Mouse (Mus musculus) B cell, adult 2 months (primary cell): Measurements from ENCODE around the gene Mov10.
A peak's percentile ranks its signal among the peaks of the same experiment; 100 is the strongest.

Experiments
- DNase-seq, 2 experiments: peaks; one replicate each; pipeline ENCODE4 v3.0.0; 2022

Gene Mov10

DNA sequence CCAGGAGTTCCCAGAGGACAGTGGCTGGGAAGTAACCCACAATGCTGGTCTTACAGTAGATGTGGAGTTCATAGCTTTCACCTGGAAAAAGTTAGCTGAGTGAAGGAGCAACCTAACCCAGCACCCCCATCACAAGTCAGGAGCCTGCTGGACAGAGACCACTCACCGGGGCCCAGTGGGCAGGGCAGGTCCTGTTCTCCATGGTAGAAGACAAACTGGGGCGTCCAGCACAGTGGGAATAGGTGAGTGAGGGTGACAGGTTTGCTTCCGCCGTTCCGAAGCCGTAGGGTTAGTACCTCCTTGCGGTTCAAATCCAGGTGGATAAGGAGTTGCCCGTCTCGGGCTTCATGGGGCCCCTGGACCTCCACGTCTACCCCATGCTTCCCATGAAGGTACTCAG, 14.1 kb downstream of the Mov10 start:
- no peak for DNase-seq

DNA sequence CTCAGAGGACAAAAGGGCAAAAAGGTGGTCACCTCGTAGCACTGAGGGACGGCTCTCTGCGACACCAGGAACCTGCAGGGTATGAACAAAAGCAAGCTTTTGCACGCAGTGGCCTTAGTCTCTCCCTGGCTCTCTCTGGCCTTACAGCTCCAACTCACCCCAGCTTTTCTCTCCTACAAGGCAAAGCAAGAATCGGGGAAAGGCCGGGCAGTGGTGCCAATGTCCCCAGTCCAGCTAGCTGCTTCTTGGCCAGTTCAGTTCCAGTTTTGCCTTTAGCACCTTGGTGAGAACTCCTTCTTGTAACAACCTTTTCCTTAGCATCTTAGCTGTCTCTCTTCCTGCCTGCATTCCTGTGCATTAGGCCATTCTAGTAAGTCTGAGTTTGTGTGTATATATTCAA, 16.9 kb downstream of the Mov10 start:
- no peak for DNase-seq

DNA sequence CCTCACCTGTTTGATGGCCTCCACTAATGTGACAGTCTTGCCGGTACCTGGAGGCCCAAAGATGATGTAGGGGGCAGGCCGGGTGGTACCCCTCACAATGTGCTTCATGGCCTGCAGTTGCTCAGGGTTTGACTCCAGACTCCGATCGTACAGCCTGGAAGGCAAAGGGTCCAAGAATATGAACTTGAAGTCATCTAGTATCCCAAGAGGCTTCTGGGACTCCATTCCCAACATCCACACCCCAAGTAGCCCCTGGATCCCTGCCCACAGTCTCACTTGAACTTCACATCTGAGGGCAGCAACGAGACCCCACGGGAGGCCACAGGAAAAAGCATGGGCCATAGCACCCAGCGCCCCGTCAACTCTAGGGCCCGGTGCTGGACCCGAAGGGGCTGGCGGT, 17.7 kb downstream of the Mov10 start:
- no peak for DNase-seq

GRCm38 (mm10) chr3:104796430-104797082, 21.8 kb downstream of the Mov10 start:
- no peak for DNase-seq

DNA sequence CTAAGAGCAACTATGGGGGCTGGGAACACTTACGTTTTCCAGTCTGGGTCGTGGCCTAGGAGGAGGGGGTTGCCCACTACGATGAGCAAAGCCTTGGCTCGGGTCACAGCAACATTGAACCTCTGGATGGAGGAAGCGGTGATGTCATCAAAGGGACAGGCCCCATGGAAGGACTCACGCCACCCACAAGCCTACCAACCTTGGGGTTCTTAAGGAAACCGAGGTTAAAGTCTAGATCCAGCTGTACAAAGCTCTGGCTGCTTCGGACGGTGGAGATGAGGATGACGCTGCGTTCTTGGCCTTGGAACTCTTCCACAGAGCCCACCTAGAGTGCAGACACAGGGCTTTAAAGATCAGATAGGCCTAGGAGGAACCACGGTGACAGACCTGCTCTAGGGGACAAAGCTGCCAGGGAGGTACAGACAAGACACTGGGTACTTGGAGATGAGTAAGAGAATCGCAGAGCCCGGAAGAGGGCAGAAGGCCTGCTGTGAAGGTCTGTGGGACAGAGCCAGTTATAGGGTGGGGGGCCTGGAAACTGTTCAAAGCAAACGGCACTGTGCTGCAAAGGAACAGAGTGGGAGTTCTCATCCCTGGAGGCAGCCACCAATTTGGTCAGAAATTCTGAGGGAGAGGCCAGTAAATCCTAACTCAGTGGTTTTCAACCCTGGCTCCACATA, 22.6 kb downstream of the Mov10 start:
- no peak for DNase-seq

- no peak for DNase-seq
Measured at GRCm38 (mm10) chr3:104794953-104795470, 23.4 kb downstream of the Mov10 start.

DNA sequence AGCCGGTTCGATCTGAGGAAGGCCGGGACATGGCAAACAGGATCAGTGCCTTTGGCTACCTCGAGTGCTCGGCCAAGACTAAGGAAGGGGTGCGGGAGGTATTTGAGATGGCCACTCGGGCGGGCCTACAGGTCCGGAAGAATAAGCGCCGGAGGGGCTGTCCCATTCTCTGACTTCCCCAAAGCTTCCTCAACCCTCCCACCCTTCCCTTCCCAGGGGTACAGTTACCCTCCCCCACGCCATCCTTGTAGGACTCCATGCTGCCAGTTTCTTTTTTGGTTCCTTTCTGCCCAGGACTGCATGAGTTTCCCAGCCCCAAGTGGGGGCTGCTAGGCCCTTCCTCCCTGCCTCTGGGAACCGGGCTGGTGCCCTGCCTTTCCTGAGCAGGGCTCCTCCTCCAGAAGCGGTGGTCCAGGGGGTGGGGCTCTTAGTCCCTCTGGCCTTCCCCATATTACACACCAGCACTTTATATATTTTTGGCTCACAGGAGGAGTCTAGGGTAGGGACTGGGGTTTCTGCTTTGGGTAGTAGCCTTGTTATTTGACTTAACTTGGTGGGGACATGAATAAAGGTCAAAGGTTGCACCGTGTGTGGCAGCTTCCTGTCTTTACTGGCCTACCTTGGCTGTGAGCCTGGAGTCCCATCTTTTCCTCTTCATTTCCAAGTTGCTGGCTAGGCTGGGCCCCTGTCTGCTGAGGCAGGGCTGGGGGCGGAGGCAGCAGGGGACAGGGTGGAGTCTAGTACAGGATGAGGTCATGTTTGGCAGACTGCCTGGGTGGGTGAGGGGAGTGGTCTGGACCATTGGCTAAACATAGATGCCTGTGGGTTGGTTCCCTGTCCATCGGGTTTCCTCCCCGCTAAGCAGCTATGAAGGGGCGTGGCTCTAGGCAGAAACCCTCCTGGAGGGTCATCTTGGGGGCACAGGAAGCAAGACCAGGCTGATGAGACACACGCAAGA, 24.2 kb downstream of the Mov10 start:
- peak; percentile 39 to 40 for DNase-seq

- no peak for DNase-seq
Measured at GRCm38 (mm10) chr3:104792360-104793270, 25.7 kb downstream of the Mov10 start.

DNA sequence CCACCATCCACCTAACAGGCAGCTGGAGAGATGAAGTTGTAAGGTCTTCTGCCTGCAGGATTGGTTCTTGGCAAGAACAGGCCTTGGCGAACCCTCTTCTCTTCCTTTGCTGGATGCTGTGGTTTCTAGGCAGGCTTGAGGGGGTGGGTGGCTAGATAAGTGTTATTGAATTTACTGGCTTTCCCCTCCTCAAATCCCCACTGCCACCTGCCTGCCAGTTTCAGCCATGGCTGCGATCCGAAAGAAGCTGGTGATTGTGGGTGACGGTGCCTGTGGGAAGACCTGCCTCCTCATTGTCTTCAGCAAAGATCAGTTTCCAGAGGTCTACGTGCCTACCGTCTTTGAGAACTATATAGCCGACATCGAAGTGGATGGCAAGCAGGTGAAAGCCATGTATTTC, 26.7 kb downstream of the Mov10 start:
- no peak for DNase-seq

DNA sequence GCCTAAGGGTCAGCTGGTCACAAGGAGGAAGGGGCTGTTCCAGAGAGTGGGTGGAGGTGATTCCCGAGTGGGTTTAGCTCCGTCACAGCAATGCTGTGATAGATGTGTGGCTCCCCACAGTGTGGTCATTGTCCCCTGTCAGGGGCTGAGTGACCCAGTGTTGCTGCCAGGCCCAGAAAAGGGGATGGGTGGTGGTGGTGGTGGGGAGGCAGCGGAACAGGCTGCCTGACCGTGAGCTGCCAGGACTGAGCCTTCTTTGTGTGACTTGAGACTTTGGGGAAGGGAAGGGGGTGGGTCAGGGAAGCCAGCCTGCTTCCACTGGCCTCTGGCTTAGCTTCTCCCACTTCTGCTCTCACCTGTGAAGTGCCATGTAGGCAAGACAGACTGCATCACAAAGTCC, 27.3 kb downstream of the Mov10 start:
- DNase-seq: no peak

DNA sequence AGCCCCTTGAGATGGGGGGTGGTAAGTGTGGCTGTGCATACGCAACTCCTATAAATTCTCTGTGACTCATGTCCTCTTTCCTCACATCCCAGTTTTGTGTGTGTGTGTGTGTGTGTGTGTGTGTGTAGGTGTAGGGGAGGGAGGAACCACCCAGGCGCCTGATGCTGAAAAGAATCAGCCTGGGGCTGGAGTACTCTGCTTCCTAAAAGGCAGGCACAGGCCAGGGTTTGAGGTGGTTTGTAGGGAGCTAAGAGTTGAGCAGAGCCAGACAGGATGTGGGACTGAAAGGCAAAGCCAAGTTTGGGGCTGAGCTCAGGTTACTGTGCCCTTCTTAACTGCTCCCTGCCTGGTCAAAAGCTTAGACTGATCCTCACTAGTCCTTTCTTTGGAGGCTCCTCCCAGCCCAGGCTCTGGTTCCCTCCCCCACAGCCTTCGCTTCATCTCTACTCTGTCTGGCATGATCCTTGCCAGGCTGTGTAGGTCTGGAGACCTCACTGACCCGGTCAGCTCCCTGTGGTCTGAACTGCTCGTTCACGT, 27.9 kb downstream of the Mov10 start:
- DNase-seq: no peak

- no peak for DNase-seq
Measured at GRCm38 (mm10) chr3:104789822-104790221, 28.5 kb downstream of the Mov10 start.

DNA sequence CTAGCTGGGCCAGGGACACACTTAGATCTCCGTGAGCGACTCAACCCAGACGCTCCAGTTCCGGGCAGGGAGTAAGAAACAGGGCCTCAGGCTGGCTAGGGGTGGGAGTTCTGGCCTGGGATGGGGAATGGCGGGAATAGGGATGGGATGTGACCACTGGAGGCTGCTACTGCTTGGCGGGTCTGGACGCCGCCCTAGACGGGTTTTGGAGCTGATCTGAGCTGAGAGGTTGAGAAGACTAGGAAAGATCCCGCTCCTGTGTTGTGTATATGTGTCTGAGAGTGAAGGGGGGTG, 29.1 kb downstream of the Mov10 start:
- DNase-seq: no peak

- peak in 1 of 2 experiments; percentile 28 for DNase-seq
Measured at GRCm38 (mm10) chr3:104788561-104789311, 29.6 kb downstream of the Mov10 start.

DNA sequence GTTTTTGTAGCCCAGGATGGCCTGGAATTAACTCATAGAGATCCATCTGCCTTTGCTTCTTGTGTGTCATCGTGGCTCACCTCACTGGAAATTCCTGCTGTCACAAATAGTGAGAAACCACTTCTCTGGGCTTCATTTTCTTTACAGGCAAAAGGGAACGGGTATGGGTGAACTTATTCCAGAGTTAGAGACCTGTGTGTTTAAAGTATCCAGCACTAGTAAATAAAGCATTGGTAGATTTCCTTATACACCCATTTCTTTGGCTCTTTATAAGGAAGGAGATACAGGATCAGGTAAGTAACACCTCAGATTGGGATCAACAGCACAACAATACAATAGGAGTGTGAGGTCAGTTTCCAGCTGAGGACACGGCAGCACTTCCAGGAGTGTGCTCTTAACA, 30.3 kb downstream of the Mov10 start, which contains the start of gene Rhoc:
Gene Rhoc, plus strand, starts transcription at position 301 of the 400 bp plus-strand sequence.
- DNase-seq: no peak

- no peak for DNase-seq
Measured at GRCm38 (mm10) chr3:104785284-104785683, 33.1 kb downstream of the Mov10 start.

GRCm38 (mm10) chr3:104783971-104784500, 34.3 kb downstream of the Mov10 start:
- no peak for DNase-seq

- no peak for DNase-seq
Measured at GRCm38 (mm10) chr3:104782061-104782681, 36.2 kb downstream of the Mov10 start.

GRCm38 (mm10) chr3:104781471-104781903, 36.9 kb downstream of the Mov10 start, which contains the start of gene Fam19a3:
Gene Fam19a3, minus strand, starts transcription at chr3:104781840.
- peak; percentile 34 to 36 for DNase-seq
